Mouse (Mus musculus) liver, embryonic 14.5 days (tissue): ENCODE data around the gene Tmem87b.

Experiments used
- CTCF ChIP-seq: IDR thresholded peaks from 2 replicates; pipeline ENCODE4 v1.5.1; 2016; ENCODE audit warnings: antibody characterized with exemption, low read depth, control low read depth
- EP300 ChIP-seq: IDR thresholded peaks from 2 replicates; pipeline ENCODE4 v1.6.1; 2016; ENCODE audit warnings: antibody characterized with exemption, low read depth

DNA sequence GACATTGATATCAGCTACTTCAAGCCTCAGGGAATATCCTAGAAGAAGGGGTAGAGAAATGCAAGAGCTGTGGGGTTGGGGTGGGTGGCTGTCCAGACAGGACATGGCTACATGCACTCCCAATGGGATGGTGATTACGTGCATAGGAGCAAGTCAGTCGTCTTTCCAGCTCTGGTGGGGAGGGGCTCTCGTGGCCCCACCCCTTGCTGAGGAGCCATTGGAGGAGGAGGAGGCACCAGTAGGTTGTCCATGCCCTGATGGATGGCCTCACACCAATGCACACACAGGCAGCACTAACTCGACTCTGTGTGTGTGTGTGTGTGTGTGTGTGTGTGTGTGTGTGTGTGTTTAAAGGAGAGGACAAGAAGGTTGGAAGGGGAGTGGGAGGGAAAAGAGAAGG, 12.6 kb upstream of the Tmem87b start:
- TF ChIP-seq CTCF (no peak), EP300 (no peak)
